Mouse (Mus musculus): ENCODE results near the gene Ranbp10. TPM values are rescaled to one million over a fixed set of nuclear protein-coding genes. Genes with fewer than 3 reads are reported as not detected.
A peak's percentile ranks its signal among the peaks of the same experiment; 100 is the strongest.

Gene Ranbp10
- polyA plus RNA-seq, 1 experiment: 15.6 TPM

- H3ac ChIP-seq (ENCODE audit: control insufficient read depth, insufficient read length): no peak overlapping the region
Measured at GRCm38 (mm10) chr8:105753916-105754315, 73.2 kb downstream of the Ranbp10 start.

GRCm38 (mm10) chr8:105750606-105751005, 76.5 kb downstream of the Ranbp10 start:
- H3K79me2 ChIP-seq (ENCODE audit: control insufficient read depth, insufficient read depth): no peaks in the 10 kb centered on the region
- H3ac ChIP-seq (ENCODE audit: control insufficient read depth, insufficient read length): no peak overlapping the region
- no peak for TF ChIP-seq MAX (IDR thresholded peaks at IDR 0.05; ENCODE audit: low read depth)
- H3K27me3 ChIP-seq (ENCODE audit: control insufficient read depth, insufficient read depth, insufficient read length): no peaks in the 10 kb centered on the region
- peak overlapping the region; percentile 27 for H3K4me2 ChIP-seq (ENCODE audit: low read depth)
- H3K36me3 ChIP-seq (ENCODE audit: control insufficient read depth, insufficient read depth): no peaks in the 10 kb centered on the region
- H3K4me3 ChIP-seq: no peak overlapping the region

More at GRCm38 (mm10) chr8:105753916-105754315, 73.2 kb downstream of the Ranbp10 start:
- H3K79me2 ChIP-seq (ENCODE audit: control insufficient read depth, insufficient read depth): peaks cover 4% of the 10 kb centered on the region
- H3K36me3 ChIP-seq (ENCODE audit: control insufficient read depth, insufficient read depth): no peaks in the 10 kb centered on the region
- H3K4me3 ChIP-seq: no peak overlapping the region
- TF ChIP-seq MYOG (IDR thresholded peaks at IDR 0.05; ENCODE audit: control insufficient read depth in 1 of 3, insufficient read depth in 1 of 3, insufficient read length in 2 of 3, low read depth in 2 of 3) (no peak), POLR2AphosphoS2 (IDR thresholded peaks at IDR 0.05; ENCODE audit: insufficient read length, low read depth) (no peak), TCF3 (IDR thresholded peaks at IDR 0.05; ENCODE audit: insufficient read length, low read depth) (no peak), POLR2A (IDR thresholded peaks at IDR 0.05; ENCODE audit: insufficient read length, low read depth) (no peak), SRF (IDR thresholded peaks at IDR 0.05; ENCODE audit: control insufficient read depth, insufficient read length, low read depth) (no peak), MYOD1 (IDR thresholded peaks at IDR 0.05; ENCODE audit: control insufficient read depth in 1 of 3, insufficient read length in 2 of 3, low read depth in 2 of 3) (no peak), MAX (IDR thresholded peaks at IDR 0.05; ENCODE audit: low read depth) (no peak), CEBPB (IDR thresholded peaks at IDR 0.05; ENCODE audit: insufficient read depth, poor library complexity, severe bottlenecking) (no peak), TCF12 (IDR thresholded peaks at IDR 0.05; ENCODE audit: insufficient read depth, poor library complexity, severe bottlenecking) (no peak), REST (IDR thresholded peaks at IDR 0.05; ENCODE audit: insufficient read depth, insufficient read length) (no peak), USF1 (IDR thresholded peaks at IDR 0.05; ENCODE audit: low read depth) (no peak)
- H3K27me3 ChIP-seq (ENCODE audit: control insufficient read depth, insufficient read depth, insufficient read length): no peaks in the 10 kb centered on the region
- H3K4me2 ChIP-seq (ENCODE audit: low read depth): no peak overlapping the region

- H3K4me3 ChIP-seq: no peak overlapping the region
- TF ChIP-seq TCF3 (IDR thresholded peaks at IDR 0.05; ENCODE audit: insufficient read length, low read depth) (no peak), USF1 (IDR thresholded peaks at IDR 0.05; ENCODE audit: low read depth) (no peak)
- H3K79me2 ChIP-seq (ENCODE audit: control insufficient read depth, insufficient read depth): no peaks in the 10 kb centered on the region
- no peaks in the 10 kb centered on the region for H3K27me3 ChIP-seq (ENCODE audit: control insufficient read depth, insufficient read depth, insufficient read length)
- no peaks in the 10 kb centered on the region for H3K36me3 ChIP-seq (ENCODE audit: control insufficient read depth, insufficient read depth)
- H3K4me2 ChIP-seq (ENCODE audit: low read depth): no peak overlapping the region
- no peak overlapping the region for H3ac ChIP-seq (ENCODE audit: control insufficient read depth, insufficient read length)
Measured at GRCm38 (mm10) chr8:105743301-105743700, 83.8 kb downstream of the Ranbp10 start.

GRCm38 (mm10) chr8:105739216-105739615, 87.9 kb downstream of the Ranbp10 start:
- no peak overlapping the region for H3K4me3 ChIP-seq
- H3K79me2 ChIP-seq (ENCODE audit: control insufficient read depth, insufficient read depth): no peaks in the 10 kb centered on the region
- H3K36me3 ChIP-seq (ENCODE audit: control insufficient read depth, insufficient read depth): no peaks in the 10 kb centered on the region
- H3K27me3 ChIP-seq (ENCODE audit: control insufficient read depth, insufficient read depth, insufficient read length): no peaks in the 10 kb centered on the region
- TF ChIP-seq POLR2A (IDR thresholded peaks at IDR 0.05; ENCODE audit: insufficient read length, low read depth) (no peak), E2F4 (IDR thresholded peaks at IDR 0.05; ENCODE audit: insufficient read depth) (no peak), MAX (IDR thresholded peaks at IDR 0.05; ENCODE audit: low read depth) (no peak), USF1 (IDR thresholded peaks at IDR 0.05; ENCODE audit: low read depth) (no peak), REST (IDR thresholded peaks at IDR 0.05; ENCODE audit: insufficient read depth, insufficient read length) (no peak), TCF12 (IDR thresholded peaks at IDR 0.05; ENCODE audit: insufficient read depth, poor library complexity, severe bottlenecking) (no peak), MYOD1 (IDR thresholded peaks at IDR 0.05; ENCODE audit: control insufficient read depth in 1 of 3, insufficient read length in 2 of 3, low read depth in 2 of 3) (no peak), TCF3 (IDR thresholded peaks at IDR 0.05; ENCODE audit: insufficient read length, low read depth) (no peak), MYOG (IDR thresholded peaks at IDR 0.05; ENCODE audit: control insufficient read depth in 1 of 3, insufficient read depth in 1 of 3, insufficient read length in 2 of 3, low read depth in 2 of 3) (no peak), SRF (IDR thresholded peaks at IDR 0.05; ENCODE audit: control insufficient read depth, insufficient read length, low read depth) (no peak), POLR2AphosphoS2 (IDR thresholded peaks at IDR 0.05; ENCODE audit: insufficient read length, low read depth) (no peak), CEBPB (IDR thresholded peaks at IDR 0.05; ENCODE audit: insufficient read depth, poor library complexity, severe bottlenecking) (no peak)
- H3K4me2 ChIP-seq (ENCODE audit: low read depth): no peak overlapping the region
- H3ac ChIP-seq (ENCODE audit: control insufficient read depth, insufficient read length): no peak overlapping the region

- Histone ChIP-seq H3K79me2 (ENCODE audit: control insufficient read depth, insufficient read depth) (no peaks in the 10 kb centered on the region), H3K4me3 (no peak overlapping the region), H3K27me3 (ENCODE audit: control insufficient read depth, insufficient read depth, insufficient read length) (no peaks in the 10 kb centered on the region), H3ac (ENCODE audit: control insufficient read depth, insufficient read length) (no peak overlapping the region), H3K4me2 (ENCODE audit: low read depth) (no peak overlapping the region), H3K36me3 (ENCODE audit: control insufficient read depth, insufficient read depth) (no peaks in the 10 kb centered on the region)
- TF ChIP-seq CEBPB (IDR thresholded peaks at IDR 0.05; ENCODE audit: insufficient read depth, poor library complexity, severe bottlenecking) (no peak), POLR2AphosphoS2 (IDR thresholded peaks at IDR 0.05; ENCODE audit: insufficient read length, low read depth) (no peak), TCF12 (IDR thresholded peaks at IDR 0.05; ENCODE audit: insufficient read depth, poor library complexity, severe bottlenecking) (no peak), POLR2A (IDR thresholded peaks at IDR 0.05; ENCODE audit: insufficient read length, low read depth) (no peak)
Measured at GRCm38 (mm10) chr8:105732186-105732585, 95.0 kb downstream of the Ranbp10 start.

Measured in myocyte (in vitro differentiated cells).